Mouse (Mus musculus): ENCODE data around the gene Sfrp2.

Gene Sfrp2

DNA sequence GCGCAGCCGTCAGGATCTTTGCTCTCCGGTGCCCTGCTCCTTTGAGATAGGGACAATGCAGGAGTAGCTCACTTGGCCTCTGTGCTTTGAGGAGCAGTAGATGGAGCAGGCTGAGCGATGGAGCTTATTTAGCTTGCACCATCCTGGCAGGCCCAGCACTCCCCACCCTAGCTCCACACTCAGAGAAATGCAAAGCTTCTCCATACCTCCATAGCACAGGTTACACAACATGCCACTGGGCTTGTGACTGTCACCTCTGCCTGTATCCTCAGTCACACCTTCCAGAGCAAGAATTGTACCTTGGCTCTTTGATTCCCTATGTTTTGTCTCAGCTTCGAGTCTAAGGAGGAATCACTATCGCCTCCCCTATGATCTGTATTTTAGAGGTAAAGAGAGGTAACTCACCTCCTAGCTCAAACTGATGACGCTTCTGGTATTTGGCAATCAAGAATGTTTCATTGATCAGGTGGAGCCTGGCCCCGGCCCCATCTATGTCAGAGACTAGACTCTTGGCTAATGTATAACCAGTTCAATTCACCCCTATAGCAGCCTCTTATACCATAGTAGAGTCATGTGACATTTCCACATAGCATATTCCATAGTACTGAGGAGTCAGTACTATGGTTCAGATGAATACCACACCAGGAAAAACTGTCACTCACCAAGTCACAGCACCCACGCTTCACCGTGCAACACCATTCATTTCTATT is 5.2 kb downstream of the Sfrp2 start:
- no peak for DNase-seq (ENCODE audit: low spot score in 2 of 2)

DNA sequence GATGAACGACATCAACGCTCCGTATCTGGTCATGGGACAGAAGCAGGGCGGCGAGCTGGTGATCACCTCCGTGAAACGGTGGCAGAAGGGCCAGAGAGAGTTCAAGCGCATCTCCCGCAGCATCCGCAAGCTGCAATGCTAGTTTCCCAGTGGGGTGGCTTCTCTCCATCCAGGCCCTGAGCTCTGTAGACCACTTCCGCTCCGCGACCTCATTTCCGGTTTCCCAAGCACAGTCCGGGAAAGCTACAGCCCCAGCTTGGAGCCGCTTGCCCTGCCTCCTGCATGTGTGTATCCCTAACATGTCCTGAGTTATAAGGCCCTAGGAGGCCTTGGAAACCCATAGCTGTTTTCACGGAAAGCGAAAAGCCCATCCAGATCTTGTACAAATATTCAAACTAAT is 7.2 kb downstream of the Sfrp2 start:
- no peak for DNase-seq (ENCODE audit: low spot score in 2 of 2)

DNA sequence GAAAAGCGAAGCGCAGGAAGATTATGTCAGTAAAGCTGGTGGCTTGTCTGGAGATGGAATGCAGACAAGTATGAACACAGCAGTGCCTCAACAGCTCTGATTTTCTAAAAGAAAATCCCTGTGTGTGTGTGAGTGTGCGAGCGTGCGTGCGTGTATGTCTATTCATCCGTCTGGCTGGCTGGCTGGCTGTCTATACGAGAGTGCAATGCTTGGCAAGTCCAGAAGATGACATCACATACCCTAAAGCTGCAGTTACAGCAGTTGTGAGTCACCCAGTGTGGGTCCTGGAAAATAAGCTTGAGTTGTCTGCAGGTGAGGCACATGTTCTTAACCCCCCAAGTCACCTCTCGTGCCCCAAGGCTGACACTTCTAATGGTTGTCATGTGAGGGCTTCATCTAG is 9.3 kb downstream of the Sfrp2 start:
- no peak for DNase-seq (ENCODE audit: low spot score in 2 of 2)

DNA sequence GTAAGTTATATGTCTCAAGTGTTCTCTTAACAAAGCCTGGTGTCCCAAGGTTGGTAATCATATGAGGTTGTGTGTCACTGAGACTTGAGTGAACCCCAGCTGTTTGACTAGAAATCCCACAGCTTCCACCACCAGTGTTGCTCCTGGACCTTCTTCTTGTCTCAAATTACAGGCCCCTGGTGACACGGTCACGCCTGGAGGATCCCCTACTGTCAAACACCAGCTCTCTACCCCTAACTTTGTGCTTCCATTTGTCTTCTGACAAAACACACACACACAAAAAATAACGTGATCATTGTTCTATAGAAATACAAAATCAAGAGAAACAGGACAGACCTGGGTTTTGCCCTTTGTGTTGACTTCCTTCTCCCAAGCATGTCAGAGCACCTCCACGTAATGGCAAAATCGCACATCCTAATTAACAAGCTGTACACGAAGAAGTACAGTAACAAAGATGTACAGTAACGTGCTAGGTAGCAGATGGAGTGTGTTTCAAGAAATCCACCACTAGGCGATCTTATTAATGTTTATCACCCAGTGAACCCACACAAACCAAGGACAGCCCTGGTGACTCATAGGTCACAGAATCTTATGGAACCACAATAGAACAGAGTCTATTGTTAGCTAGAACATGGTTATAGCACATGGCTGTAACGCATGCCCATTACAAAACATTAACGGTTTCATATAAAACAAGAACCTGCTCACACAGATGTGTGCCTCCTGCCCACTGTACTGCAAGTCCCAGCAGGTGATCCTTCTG is 15.5 kb downstream of the Sfrp2 start:
- DNase-seq (ENCODE audit: low spot score in 2 of 2) = no peak

DNA sequence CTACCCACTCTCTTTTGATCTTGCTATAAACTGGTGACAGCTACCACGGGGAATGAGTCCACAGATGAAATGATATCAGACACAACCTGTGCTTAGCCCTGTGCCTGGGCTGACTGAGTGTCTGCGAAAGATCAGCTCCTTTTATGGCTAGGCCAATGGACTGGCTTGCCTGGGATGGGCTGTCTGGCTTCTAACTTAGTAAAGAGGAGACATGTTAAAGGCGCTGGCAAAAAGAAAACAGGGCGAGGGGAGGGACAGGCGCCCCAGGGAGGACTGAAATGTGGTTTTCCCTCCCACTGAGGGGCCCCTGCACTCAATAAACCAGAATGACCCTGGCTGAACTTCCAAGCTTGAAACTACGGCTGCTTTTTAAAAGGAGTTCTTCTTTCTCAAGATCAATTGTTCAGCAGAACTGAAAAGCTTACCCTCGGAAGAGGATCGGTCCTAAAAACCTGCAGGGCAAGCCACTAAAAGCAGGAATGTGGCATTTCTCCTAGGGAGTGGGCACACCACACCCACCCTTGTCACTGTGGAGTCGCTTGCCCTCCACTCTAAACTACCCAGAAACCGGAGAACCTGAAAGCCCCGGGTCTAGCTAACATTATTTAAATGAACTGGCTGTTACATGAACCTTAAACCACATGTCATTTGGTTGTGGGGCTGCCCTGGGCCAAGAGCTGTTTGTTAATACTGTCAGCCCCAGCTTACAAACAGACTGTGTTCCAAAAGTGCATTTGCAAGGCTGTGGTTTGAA is 17.8 kb downstream of the Sfrp2 start:
- no peak for DNase-seq (ENCODE audit: low spot score in 2 of 2)

DNA sequence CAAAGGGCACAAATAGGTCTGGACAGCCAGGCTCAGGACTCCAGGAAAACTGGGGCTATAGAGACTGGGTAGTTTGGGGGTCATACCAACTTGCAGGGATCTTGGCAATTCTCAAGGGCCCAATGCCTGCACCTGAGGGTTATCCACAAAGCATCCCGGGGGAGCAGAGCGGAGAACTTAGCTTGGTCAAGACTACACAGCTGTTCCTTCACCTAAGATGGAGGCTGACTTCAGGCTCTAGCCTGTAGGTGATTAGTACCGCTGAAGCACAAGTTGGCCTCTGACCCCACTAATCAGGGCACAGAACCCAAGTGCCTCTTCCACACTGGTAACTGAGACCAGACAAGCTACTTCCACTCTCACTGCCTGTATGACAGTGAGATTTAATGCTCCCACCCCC is 18.6 kb downstream of the Sfrp2 start:
- no peak for DNase-seq (ENCODE audit: low spot score in 2 of 2)

DNA sequence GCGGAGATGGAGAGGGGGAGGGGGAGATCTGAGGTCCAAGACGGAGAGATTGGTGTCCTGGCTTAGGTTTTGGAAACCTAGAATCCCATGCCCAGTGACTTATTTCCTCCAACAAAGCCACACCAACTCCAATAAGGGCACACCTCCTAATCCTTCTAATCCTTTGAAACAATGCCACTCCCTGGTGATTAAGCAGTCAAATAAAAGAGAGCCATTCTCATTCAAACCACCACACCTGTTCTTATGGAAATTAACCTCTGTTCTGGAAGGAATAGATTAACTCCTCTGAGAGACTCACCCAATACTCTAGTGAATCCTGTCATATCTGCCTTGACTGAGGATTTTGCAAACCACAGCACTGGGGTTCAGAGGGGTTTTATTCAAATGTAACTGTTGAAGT is 21.0 kb downstream of the Sfrp2 start:
- DNase-seq (ENCODE audit: low spot score in 2 of 2) = no peak

DNA sequence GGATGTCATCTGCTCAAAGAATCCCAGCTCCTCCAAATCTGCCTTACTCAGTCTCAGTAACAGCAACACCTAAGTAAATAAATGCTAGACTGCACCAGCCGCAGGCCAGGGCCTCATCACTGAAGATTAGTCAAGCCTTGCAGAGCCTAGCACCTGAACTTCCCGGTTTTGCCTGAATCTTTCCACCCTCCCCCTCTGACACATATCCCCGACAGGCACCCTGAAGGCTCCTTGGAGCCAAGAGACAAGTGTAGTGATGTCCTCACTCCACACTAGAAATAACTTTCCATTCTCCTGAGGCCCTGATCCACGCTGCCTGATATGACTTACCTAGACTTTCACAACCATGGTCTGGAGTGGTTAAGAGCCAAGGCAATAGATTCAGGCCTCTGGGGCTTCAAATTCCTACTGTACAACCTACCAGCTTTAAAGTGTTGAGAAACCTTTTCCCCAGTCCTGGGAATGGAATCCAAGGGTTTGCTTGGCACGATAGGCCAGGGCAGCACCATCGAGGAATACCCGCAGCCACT is 21.7 kb downstream of the Sfrp2 start:
- no peak for DNase-seq (ENCODE audit: low spot score in 2 of 2)

DNA sequence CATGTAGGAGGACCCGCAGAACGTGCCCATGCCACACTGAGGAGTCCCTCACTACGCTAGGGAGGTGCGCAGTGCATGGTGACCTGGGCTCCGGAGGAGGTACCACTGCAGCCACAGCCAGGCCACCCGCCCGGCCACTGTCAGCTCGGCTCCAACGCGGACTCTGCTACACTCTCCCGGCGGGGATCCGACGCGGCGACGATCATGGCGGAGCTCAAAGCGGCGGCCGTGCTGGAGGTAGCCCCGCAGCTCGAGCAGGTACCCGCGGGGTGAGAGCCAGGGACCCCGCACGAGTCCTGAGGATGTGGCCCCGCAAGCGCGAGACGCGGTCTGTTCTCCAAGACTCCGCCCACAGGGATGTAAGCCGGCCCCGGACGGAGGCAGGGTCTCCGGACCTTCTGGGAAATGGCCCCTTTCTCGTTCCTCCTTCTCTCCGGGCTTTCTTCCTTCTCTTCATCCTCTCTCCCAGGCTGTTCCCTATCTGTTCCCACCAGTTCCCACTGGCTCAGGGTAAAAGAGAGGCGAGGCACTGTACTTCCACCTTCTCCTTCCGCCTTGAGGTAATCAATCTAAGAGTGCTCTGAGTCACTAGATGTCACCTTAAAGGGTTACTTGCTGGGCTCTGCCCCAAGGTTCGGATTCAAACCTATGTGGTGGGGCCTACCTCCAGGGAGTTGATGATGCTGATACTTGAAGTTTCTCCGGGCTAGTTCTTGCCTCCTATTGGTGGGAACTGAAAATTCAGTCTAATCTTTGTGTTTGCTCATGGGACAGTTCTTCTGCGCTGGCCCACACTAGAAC is 23.7 kb downstream of the Sfrp2 start:
- DNase-seq (ENCODE audit: low spot score in 2 of 2) = peak in 1 of 2 experiments; percentile 21

DNA sequence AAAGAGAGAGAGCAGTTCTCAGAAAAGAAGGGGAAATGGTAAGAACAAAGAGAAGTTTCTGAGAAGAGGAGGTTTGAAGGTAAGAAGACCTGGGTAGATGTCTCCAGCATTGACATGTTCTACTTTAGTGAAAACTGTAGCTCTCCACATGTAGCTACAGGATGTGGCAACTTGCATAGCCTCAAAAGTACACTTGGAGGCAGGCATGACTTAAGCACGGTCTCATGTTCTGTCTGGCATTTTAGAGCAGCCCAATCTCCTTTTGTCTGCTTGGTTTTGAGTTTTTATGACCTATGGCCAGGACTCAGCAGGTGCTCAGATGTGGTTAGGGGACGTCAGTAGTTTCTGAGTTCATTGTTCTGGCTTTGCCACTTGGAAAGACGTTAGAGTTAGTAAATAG is 25.3 kb downstream of the Sfrp2 start:
- no peak for DNase-seq (ENCODE audit: low spot score in 2 of 2)

DNA sequence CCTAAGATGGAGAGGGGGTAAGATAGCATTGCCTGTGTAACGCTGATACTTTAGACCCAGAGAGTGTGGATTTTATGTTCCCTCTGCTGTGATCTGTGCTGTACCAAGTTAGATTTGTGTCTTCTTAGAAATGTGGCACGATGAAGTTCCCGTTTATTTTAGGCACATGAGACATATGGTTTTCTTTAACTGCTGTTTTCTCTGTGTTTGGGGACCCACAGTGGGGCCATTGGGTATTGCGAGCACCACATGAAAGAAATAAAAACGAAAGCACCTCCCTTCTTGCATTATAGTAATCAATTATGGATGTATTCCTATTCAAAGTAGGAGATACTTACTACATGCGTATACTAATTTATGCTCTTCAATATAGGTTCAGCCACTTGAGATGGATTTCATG is 31.0 kb downstream of the Sfrp2 start:
- DNase-seq (ENCODE audit: low spot score in 2 of 2) = no peak

DNA sequence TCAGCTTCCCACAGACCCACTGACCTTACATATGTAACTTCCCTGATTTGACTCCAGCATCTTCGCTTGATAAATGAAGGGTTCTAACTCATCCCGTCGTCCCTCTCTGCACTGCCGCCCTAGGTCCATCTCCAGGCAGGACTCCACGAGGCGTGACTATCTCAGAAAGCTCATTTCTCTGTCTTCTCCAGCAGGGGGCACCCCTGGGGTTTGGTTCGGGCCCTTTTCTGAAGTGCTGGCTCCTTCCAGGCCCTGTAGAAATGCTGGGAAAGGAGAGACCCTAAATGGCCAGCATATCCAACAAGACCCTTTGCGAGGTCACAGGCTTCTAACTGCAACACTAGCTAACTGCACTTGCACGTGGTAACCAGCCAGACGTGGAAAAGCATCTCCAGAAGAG is 31.7 kb downstream of the Sfrp2 start:
- peak; percentile 45 to 61 for DNase-seq (ENCODE audit: low spot score in 2 of 2)

DNA sequence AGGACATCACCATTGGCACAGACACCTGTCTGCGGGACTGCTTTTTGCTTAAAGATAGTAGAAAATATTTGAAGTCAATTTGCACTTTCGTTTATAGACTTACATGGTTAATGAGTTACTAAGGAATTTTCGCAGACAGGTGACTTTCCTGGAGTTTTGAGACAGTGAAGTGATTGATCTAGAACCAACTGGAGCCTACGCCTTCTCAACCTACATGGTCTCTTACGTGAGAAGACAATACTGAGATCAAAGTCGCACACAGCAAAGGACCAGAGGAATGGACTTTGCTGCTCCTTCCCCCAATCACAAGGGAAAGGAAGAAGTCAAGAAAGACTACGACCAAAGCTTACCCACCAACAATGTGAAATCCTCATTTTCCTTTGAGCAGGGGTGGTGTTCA is 33.4 kb downstream of the Sfrp2 start:
- DNase-seq (ENCODE audit: low spot score in 2 of 2) = no peak

DNA sequence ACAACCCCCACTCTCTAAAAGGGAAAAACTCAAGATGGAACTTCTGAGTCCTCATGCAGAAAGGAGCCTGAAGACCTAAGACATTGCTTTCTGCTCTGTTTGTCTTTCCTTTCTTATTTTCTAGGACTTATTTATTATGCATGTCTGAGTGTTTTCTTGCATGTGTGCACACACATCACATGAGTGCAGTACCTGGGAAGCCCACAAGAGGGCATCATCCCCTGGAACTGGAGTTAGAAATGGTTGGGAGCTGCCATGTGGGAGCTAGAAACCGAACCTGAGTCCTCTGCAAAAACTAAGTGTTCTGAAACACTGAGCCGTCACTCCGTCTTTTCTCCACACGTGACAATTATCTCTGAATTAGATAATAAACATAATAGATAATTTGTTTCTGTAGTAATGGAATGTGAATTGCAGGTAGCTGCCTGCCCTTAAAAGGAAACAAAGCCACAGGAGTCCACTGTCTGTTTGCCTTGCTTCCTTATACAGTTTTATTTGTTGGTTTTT is 35.6 kb downstream of the Sfrp2 start:
- DNase-seq (ENCODE audit: low spot score in 2 of 2) = no peak

DNA sequence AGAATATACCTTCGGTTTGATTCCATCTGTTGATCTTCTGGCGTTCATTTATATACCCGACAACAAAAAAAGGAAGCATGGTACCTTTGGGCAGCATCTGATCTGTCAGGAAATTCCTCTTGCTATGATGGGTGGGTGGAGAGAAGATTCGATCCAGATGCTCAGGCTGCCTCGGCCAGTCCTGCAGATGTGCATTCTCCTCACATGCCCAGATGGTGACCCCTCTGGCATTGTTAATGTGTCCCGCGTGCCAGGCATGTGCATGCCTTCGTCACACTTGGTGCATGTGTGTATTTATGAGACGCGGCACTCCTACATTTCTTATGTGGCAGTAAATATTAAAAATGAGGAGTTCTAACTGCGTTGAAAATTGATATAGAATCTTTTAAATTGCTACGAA is 42.4 kb downstream of the Sfrp2 start:
- DNase-seq (ENCODE audit: low spot score in 2 of 2) = no peak

DNA sequence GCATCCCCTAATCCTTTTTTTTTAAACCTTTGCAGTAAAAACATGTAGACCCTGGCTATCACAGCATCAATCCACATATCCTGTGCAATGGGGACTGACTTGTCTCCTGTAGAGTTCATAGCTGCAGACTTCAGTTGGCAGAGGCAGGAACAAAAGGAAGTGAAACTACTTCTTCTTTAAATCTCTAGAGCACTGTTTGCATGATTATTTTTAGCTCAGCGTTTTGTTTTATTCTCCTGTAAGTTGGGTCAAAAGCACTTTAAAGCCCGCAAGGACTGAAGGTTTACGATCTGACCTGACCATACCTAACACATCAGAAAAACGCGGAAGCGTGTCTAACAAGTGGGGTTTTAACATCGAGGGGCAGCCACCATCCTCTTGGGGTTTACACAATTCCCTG is 45.9 kb downstream of the Sfrp2 start:
- DNase-seq (ENCODE audit: low spot score in 2 of 2) = no peak

DNA sequence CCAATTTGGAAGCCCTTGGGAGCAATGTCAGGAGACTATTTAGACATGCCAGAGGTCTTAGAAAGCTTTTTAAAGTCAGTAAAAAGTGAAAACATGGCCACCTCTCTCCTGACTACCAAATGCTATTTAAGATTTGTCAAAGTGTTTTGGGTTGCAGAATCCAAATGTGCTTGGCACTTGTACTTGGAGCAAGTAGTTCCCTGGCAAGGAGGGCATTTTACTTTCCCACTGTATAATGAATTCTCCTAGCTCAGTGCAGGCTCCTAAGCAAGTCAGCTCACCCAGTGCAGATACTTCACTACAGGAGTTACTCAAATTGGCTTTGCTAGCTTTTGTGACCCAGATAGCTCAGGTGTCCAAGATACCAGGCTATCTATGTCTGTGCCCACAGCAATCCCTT is 46.7 kb downstream of the Sfrp2 start:
- DNase-seq (ENCODE audit: low spot score in 2 of 2) = no peak

DNA sequence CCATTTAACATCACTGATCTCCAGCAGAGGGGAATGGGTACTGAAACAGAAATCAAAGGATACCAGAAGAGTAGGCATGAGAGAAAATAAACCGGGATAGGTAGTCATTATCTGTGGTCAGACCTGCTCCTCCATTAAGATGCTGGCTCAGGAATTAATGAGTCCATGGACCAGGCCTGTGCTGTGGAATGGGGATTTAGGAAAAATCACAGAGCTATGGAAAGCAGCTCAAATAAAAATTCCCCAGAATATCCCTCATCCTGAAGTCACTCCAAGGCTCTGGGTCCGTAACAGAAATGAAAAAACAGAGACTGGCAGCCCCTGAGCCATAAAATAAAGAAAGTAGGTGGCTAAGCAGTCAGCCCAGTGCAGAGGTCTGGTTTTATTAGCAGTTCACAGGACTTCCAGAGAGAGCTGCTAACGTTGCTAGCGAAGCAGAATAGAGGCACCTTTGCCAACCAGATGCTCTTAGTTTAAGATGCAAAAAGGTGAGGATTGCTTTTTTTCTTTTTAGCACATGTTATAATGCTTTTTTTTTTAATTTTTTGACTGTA is 50.3 kb downstream of the Sfrp2 start:
- DNase-seq (ENCODE audit: low spot score in 2 of 2) = no peak

DNA sequence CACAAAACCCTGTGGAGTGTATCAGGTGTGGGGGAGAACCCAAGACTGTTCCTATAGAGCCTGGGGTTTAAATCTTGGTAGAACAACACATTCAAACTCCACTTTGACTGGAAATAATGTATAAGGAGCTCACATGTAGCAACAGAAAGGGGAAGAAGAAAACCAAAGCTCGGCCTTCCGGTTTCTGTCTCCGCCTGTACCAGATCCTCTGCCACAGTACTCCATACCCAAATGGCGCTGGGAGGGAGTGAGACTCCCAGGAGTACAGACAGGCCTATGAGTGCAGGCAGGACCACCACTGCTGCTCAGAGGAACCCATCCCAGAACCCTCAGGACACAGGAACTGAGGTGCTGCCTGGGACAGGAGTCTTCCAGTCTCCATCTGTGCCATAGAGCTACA is 57.7 kb downstream of the Sfrp2 start:
- no peak for DNase-seq (ENCODE audit: low spot score in 2 of 2)
